Mouse (Mus musculus) megakaryocyte, embryonic 14.5 days (primary cell): ENCODE measurements at regions not wholly inside any gene's neighbourhood (a gene's known extent, or its start where the extent isn't known, plus 50 kb on each side); places are given as distances from the start of the nearest gene placed in this dataset.

ENCODE experiments used
- H3K27me3 ChIP-seq: replicated peaks from 2 replicates; pipeline ENCODE3; 2012; ENCODE audit warnings: inconsistent platforms
- H3K36me3 ChIP-seq: replicated peaks from 2 replicates; pipeline ENCODE3; 2012; ENCODE audit warnings: low read length, inconsistent platforms, mixed read lengths
- H3K4me1 ChIP-seq: 2 replicates; pipeline ENCODE4 v1.6.1; 2012; ENCODE audit warnings: inconsistent platforms
- H3K4me3 ChIP-seq: replicated peaks from 2 replicates; pipeline ENCODE3; 2012; ENCODE audit warnings: moderate library complexity, mild to moderate bottlenecking, inconsistent platforms
- H3K9me3 ChIP-seq: 2 replicates; pipeline ENCODE4 v1.6.1; 2012; ENCODE audit warnings: inconsistent platforms
- FLI1 ChIP-seq: IDR thresholded peaks from 2 replicates; pipeline ENCODE4 v1.6.1; 2012; ENCODE audit warnings: low read length, inconsistent platforms, mixed read lengths
- GATA1 ChIP-seq: IDR thresholded peaks from 3 replicates; pipeline ENCODE4 v1.6.1; 2012; ENCODE audit warnings: mixed read lengths, low read length, inconsistent platforms, borderline replicate concordance

DNA sequence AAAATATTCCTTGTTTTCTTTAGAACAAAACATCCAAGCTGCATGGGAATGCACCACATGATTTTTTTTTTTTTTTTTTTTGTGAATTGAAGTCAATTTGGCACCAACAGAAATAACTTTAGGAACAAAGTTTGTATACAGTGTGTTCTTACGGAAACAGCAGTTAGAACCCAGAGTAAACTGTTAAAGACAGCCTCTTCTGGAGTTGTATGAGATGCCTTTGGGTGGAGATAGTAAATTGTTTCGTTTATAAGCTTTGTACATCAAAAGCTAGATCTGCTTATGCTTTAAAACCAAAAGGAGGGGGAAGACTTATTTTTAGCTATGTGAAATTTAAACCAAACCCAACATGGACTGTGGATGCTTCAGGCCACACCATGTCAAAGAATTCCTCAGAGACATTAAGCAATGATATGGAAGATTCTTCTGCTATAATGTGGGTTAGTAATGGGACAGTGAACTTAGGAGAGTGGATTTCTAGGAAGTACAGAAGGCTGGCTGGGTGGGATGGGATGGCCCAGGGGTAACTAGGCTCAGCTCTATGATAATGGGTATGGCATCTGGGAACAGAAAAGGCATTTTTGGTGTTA, 265.6 kb downstream of the Pten start:
- H3K36me3 ChIP-seq, result no peaks in the 10 kb centered on the region

DNA sequence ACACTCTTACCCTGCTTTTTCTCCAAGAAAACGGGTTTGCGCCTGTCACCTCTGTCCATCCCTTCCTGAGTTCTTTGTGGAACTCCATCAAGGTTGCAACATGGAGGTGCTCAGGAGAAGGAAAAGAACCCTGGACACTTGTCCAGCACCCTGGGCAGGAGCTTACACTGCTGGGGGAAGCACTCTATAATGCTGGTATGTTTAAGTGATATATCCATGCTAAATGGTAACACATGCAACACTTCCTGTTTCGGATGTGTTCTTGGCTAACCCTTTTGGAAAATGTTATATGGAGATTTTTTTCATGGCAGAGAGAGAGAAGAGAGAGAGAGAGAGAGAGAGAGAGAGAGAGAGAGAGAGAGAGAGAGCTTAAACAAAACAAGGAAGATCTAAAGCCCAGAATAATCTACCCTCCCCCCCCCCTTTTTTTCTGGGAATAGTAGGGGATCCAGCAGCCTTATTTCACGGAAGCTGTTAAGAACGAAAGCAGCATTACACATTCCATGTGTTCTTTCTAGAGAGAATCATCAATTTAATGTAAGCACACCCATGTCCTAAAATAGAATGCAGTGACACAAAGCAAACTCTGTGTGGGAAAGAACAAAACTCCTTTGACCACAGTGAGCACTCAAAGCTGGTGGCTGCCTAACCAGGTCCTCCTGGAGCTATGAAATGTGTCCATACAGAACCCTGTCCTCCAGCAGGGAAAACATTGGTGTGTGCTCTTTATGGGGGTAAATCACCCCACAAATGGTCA, 272.6 kb downstream of the Pten start:
- Histone ChIP-seq H3K4me1 (no peaks in the 10 kb centered on the region), H3K36me3 (no peaks in the 10 kb centered on the region), H3K27me3 (peaks cover 9% of the 10 kb centered on the region), H3K4me3 (no peak overlapping the region), H3K9me3 (no peaks in the 10 kb centered on the region)
- TF ChIP-seq FLI1 (no peak), GATA1 (no peak)

More for the DNA sequence above, 265.6 kb downstream of the Pten start:
- peaks cover 6% of the 10 kb centered on the region for H3K27me3 ChIP-seq
- H3K4me1 ChIP-seq, result no peaks in the 10 kb centered on the region
- no peak overlapping the region for H3K4me3 ChIP-seq
- no peak for TF ChIP-seq FLI1
- TF ChIP-seq GATA1, result no peak
- H3K9me3 ChIP-seq, result peaks cover 3% of the 10 kb centered on the region; the same call in 1 of the 2 replicates

DNA sequence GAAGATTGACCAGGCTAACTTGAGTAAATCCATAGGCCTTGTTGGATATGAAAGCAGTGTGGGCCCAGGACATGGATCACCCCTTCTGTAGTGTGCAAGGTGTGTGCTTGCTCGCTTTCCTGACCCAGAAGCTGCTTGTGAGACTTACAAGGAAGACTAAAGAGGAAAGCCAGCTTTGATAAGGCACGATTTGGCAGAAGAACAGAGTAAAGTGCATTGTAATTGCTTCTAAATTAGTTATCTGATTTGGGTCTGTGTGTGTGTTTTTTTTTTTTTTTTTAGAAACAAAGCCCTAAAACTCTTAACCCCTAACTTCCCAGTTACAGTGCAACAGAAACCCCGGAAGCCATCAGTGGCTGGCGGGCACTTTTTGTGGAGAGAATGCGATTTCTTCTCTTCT, 283.2 kb downstream of the Pten start:
- Histone ChIP-seq H3K4me1 (peaks cover 7% of the 10 kb centered on the region), H3K27me3 (peaks cover 12% of the 10 kb centered on the region), H3K36me3 (no peaks in the 10 kb centered on the region), H3K4me3 (no peak overlapping the region), H3K9me3 (no peaks in the 10 kb centered on the region)
- no peak for TF ChIP-seq GATA1
- TF ChIP-seq FLI1, result no peak

DNA sequence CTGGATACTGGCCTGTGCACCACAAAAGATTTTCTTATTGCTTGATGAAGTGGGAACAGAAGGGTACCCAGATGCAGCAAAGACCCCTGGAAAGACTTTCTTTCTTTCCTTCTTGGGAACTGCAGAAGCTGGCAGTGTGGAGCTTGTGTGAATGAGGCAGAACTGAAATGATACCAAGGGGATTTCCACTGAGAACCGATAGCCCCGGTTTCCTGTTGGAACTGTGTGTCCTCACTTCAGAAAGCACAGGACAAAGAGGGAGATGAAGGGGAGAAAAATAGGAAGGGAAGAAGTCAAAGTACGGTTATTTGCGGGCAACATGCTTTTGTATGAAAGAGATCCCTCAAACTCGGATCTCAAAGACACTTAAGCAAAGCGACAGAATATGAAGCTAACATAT, 283.7 kb downstream of the Pten start:
- no peaks in the 10 kb centered on the region for H3K9me3 ChIP-seq
- TF ChIP-seq FLI1, result no peak
- TF ChIP-seq GATA1, result no peak
- H3K4me1 ChIP-seq, result peaks cover 7% of the 10 kb centered on the region
- peaks cover 8% of the 10 kb centered on the region for H3K27me3 ChIP-seq
- no peak overlapping the region for H3K4me3 ChIP-seq
- no peaks in the 10 kb centered on the region for H3K36me3 ChIP-seq

DNA sequence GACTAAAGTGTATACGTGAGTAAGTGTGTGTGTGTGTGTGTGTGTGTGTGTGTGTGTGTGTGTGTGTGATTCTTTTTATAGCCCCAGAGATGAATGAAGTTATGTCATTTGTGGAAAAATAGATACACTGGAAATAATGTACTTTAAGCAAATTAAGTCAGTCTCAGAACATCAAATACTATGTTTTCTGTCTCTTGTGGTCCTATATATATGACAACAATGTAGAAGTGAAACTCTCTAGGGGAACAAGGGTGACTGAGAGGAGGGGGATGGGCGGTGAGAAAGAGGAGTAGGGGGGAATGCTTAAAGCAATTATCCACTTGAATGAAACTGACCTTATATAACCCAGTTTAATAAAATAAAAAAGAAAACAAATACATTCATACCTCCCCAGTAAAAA, 285.5 kb downstream of the Pten start:
- H3K9me3 ChIP-seq, result no peaks in the 10 kb centered on the region
- TF ChIP-seq FLI1 (no peak), GATA1 (no peak)
- H3K36me3 ChIP-seq, result no peaks in the 10 kb centered on the region
- H3K4me1 ChIP-seq, result peaks cover 7% of the 10 kb centered on the region
- no peak overlapping the region for H3K4me3 ChIP-seq
- peaks cover 8% of the 10 kb centered on the region for H3K27me3 ChIP-seq

DNA sequence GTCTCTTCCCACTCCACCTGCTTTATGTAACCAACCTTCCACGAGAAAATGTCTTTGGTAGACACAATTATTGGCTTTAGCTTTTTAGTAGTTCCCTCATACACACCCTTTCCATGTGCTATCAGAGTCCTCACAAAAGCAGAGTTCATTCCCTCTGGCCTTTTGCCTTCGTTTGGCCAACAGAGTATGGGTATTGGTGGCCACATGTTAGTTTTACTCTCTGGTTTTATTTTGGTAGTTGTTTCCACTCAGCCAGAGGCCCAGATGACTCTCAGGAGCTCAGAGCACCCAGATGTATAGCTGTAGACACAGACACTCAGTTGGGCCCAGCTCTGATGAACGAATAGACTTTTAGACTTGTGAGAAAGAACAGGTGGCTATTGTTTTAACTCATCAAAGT, 286.4 kb downstream of the Pten start:
- Histone ChIP-seq H3K9me3 (no peaks in the 10 kb centered on the region), H3K27me3 (peaks cover 9% of the 10 kb centered on the region), H3K4me1 (peaks cover 7% of the 10 kb centered on the region), H3K4me3 (no peak overlapping the region), H3K36me3 (no peaks in the 10 kb centered on the region)
- TF ChIP-seq GATA1 (no peak), FLI1 (no peak)

DNA sequence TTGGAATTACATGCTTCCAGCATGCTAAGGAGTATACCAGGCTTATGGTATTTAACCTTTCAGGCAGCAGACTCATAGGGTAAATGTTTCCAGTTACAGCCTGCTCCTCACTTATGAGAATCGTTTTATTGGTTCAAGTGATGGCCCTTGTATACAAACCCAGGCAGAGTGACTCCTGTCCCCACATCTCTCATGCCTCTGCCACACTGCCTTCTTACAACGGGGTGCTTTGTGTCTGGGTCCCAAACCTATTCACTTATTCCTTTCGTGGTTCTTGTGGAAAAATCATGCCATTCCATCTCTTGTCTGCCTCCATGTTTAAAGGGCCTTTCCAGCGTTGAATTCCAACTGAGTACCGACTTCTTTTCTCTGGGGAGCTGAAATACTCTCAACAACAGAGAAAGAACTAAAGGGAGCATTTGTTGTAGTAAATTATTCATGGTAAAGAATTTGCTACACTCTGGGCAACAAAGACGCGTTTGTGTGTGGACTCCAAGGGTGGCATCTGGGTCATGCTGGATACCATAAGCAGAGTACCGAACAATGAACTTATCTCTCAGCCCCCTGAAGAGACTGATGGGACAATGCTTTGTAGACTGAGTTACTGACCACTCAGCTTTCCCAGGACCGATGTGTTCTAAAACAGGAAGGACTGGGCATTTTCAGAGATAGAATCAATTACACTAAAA, 291.6 kb downstream of the Pten start:
- TF ChIP-seq FLI1 (no peak), GATA1 (no peak)
- no peaks in the 10 kb centered on the region for H3K36me3 ChIP-seq
- no peaks in the 10 kb centered on the region for H3K4me1 ChIP-seq
- H3K9me3 ChIP-seq, result no peaks in the 10 kb centered on the region
- peaks cover 38% of the 10 kb centered on the region for H3K27me3 ChIP-seq
- no peak overlapping the region for H3K4me3 ChIP-seq

DNA sequence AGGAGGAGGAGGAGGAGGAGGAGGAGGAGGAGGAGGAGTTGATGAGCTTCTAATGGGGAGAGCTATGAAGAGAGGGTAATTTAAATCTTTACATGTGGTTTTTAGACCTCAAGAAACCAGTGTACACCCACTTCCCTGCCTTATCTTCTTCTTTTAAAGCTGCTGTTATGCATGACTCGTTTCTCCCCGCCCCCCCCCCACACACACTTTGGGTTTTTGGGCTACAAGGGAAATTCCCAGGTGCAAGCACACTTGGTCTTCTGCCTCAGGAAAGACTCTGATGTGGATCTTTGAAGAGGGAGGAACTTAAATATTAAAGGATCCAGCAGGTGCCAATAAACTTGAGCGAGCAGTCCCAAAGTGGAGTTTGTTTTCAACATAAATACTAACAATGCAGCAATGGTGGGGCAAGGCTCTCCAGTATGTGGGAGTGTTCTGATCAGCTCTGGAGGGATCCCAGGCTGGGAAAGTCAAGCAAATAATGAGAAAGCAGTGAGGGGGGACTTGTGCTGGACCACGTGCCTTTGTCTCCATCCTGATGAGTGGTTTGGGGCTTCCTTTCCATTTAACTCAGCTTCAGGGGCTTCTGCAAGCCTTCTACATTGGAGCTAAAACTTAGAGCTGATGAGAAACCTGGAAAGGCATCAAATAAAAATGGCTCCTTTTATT, 296.0 kb downstream of the Pten start:
- no peaks in the 10 kb centered on the region for H3K4me1 ChIP-seq

DNA sequence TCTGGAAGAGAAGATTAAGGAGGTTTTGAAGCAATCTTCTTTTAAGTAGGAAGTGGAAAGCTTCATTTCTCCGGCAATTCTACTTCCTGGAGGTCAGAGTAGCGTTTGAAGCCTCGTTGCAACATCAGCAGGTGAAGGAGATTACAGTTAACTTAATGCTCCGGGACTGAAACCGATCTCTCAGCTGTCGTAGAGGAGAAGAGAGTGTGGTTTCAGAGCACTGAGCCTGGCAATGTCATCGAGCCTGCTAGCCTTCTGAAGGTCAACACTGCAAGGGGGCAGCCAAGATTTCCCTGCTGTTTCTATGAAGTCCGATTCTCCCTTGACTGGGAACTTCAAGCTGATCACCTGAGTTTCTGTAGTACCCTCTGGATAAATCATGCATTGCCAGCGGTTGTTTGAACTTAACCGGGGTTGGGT, 299.1 kb downstream of the Pten start:
- no peaks in the 10 kb centered on the region for H3K9me3 ChIP-seq
- H3K27me3 ChIP-seq, result peaks cover 23% of the 10 kb centered on the region
- TF ChIP-seq FLI1 (no peak), GATA1 (no peak)
- no peaks in the 10 kb centered on the region for H3K36me3 ChIP-seq
- H3K4me1 ChIP-seq, result 0 out of 2 replicates have a peak, but pooled peaks cover 3% of the 10 kb centered on the region
- no peak overlapping the region for H3K4me3 ChIP-seq

More for the DNA sequence above, 296.0 kb downstream of the Pten start:
- TF ChIP-seq FLI1 (no peak), GATA1 (no peak)
- Histone ChIP-seq H3K36me3 (no peaks in the 10 kb centered on the region), H3K27me3 (peaks cover 36% of the 10 kb centered on the region), H3K4me3 (no peak overlapping the region), H3K9me3 (no peaks in the 10 kb centered on the region)
